Mouse (Mus musculus) ES-Bruce4 (cell line): ENCODE data around the gene Elfn1. TPM values are rescaled to one million over a fixed set of nuclear protein-coding genes. Genes with fewer than 3 reads are reported as not detected.

Experiments used
- H3K27ac ChIP-seq: 2 replicates; pipeline ENCODE4 v1.5.1; 2012; ENCODE audit warnings: low read length, inconsistent platforms; ENCODE audit not compliant: insufficient read depth
- H3K27me3 ChIP-seq: 2 replicates; pipeline ENCODE4 v1.6.1; 2012; ENCODE audit warnings: mild to moderate bottlenecking, low read length, inconsistent platforms; ENCODE audit not compliant: control insufficient read depth, poor library complexity, insufficient read depth, severe bottlenecking
- H3K36me3 ChIP-seq: 2 replicates; pipeline ENCODE4 v1.6.1; 2012; ENCODE audit warnings: inconsistent platforms, mild to moderate bottlenecking, low read length, moderate library complexity; ENCODE audit not compliant: control insufficient read depth, poor library complexity, insufficient read depth, severe bottlenecking
- H3K4me1 ChIP-seq: one replicate; pipeline ENCODE4 v1.8.1; 2011; ENCODE audit warnings: low read length; ENCODE audit not compliant: control insufficient read depth, insufficient read depth
- H3K4me3 ChIP-seq: 2 replicates; pipeline ENCODE4 v1.5.1; 2011; ENCODE audit warnings: low read depth, mild to moderate bottlenecking, low read length
- H3K9ac ChIP-seq: 2 replicates; pipeline ENCODE4 v1.6.1; 2012; ENCODE audit warnings: low read depth, mild to moderate bottlenecking, inconsistent platforms; ENCODE audit not compliant: poor library complexity, severe bottlenecking
- H3K9me3 ChIP-seq: replicated peaks from 2 replicates; pipeline ENCODE4 v1.6.1; 2012; ENCODE audit warnings: mild to moderate bottlenecking, low read length, inconsistent platforms; ENCODE audit not compliant: control insufficient read depth, poor library complexity, insufficient read depth, severe bottlenecking
- CTCF ChIP-seq: IDR thresholded peaks from one replicate; pipeline ENCODE4 v1.8.1; 2011; ENCODE audit warnings: low read depth, low read length
- EP300 ChIP-seq: IDR thresholded peaks from 2 replicates; pipeline ENCODE4 v1.6.1; 2011; ENCODE audit warnings: low read depth, low read length; ENCODE audit not compliant: insufficient read depth
- POLR2A ChIP-seq: IDR thresholded peaks from one replicate; pipeline ENCODE4 v1.8.1; 2011; ENCODE audit warnings: low read length; ENCODE audit not compliant: insufficient read depth
- polyA plus RNA-seq: library from polyadenylated mRNA; stranded (reverse); fragments of >200 nt; gene quantifications from 2 replicates; pipeline ENCODE4 v1.2.4, GENCODE M21; 2011; ENCODE audit warnings: low read depth; ENCODE audit not compliant: missing spikeins, insufficient read depth, insufficient read length

Elfn1 gene
- polyA plus RNA-seq, 1 experiment, result 0.15 TPM

- TF ChIP-seq EP300 (no peak), CTCF (no peak), POLR2A (no peak)
- Histone ChIP-seq H3K4me3 (no peak overlapping the region), H3K9me3 (no peaks in the 10 kb centered on the region; the same call in 1 of the 2 replicates), H3K27ac (no peak overlapping the region), H3K36me3 (no peaks in the 10 kb centered on the region), H3K9ac (no peak overlapping the region), H3K27me3 (no peaks in the 10 kb centered on the region), H3K4me1 (no peaks in the 10 kb centered on the region)
Measured at GRCm38 (mm10) chr5:140013652-140014051, 105.9 kb downstream of the Elfn1 start.

GRCm38 (mm10) chr5:140016896-140017295, 109.2 kb downstream of the Elfn1 start:
- Histone ChIP-seq H3K9me3 (no peaks in the 10 kb centered on the region; the same call in 1 of the 2 replicates), H3K9ac (no peak overlapping the region), H3K4me3 (no peak overlapping the region), H3K4me1 (no peaks in the 10 kb centered on the region), H3K36me3 (no peaks in the 10 kb centered on the region), H3K27me3 (no peaks in the 10 kb centered on the region), H3K27ac (no peak overlapping the region)
- TF ChIP-seq EP300 (no peak), CTCF (no peak), POLR2A (no peak)

GRCm38 (mm10) chr5:140018780-140019179, 111.0 kb downstream of the Elfn1 start:
- H3K9ac ChIP-seq, result no peak overlapping the region
- H3K27me3 ChIP-seq, result no peaks in the 10 kb centered on the region
- H3K9me3 ChIP-seq, result no peaks in the 10 kb centered on the region; the same call in 1 of the 2 replicates
- TF ChIP-seq EP300 (no peak), POLR2A (no peak), CTCF (no peak)
- no peak overlapping the region for H3K27ac ChIP-seq
- H3K36me3 ChIP-seq, result no peaks in the 10 kb centered on the region
- H3K4me3 ChIP-seq, result no peak overlapping the region
- no peaks in the 10 kb centered on the region for H3K4me1 ChIP-seq

- Histone ChIP-seq H3K9ac (no peak overlapping the region), H3K36me3 (no peaks in the 10 kb centered on the region), H3K27ac (no peak overlapping the region), H3K9me3 (no peaks in the 10 kb centered on the region; the same call in 1 of the 2 replicates), H3K4me3 (no peak overlapping the region), H3K4me1 (no peaks in the 10 kb centered on the region), H3K27me3 (no peaks in the 10 kb centered on the region)
- TF ChIP-seq CTCF (no peak), EP300 (no peak), POLR2A (no peak)
Measured at GRCm38 (mm10) chr5:140019616-140020015, 111.9 kb downstream of the Elfn1 start.

GRCm38 (mm10) chr5:140021755-140022154, 114.0 kb downstream of the Elfn1 start:
- no peaks in the 10 kb centered on the region for H3K4me1 ChIP-seq
- no peaks in the 10 kb centered on the region for H3K36me3 ChIP-seq
- H3K27me3 ChIP-seq, result no peaks in the 10 kb centered on the region
- no peaks in the 10 kb centered on the region; the same call in 1 of the 2 replicates for H3K9me3 ChIP-seq
- H3K4me3 ChIP-seq, result no peak overlapping the region
- no peak for TF ChIP-seq EP300
- no peak for TF ChIP-seq POLR2A
- no peak for TF ChIP-seq CTCF
- H3K9ac ChIP-seq, result no peak overlapping the region
- H3K27ac ChIP-seq, result no peak overlapping the region

- H3K36me3 ChIP-seq, result no peaks in the 10 kb centered on the region
- TF ChIP-seq POLR2A, result no peak
- no peak overlapping the region for H3K4me3 ChIP-seq
- H3K4me1 ChIP-seq, result no peaks in the 10 kb centered on the region
- no peak overlapping the region for H3K9ac ChIP-seq
- H3K27ac ChIP-seq, result no peak overlapping the region
- H3K9me3 ChIP-seq, result no peaks in the 10 kb centered on the region
- H3K27me3 ChIP-seq, result no peaks in the 10 kb centered on the region
Measured at GRCm38 (mm10) chr5:140022861-140023260, 115.1 kb downstream of the Elfn1 start.
